In genomic region chr11:118604206-118604605, GRCm38 (mm10) we compare ENCODE assay signal across 19 mouse cellular contexts.
A peak's percentile ranks its signal among the peaks of the same experiment; 100 is the strongest.
DNase-seq lines count a peak whose midpoint lies in the region; ATAC-seq and TF ChIP-seq lines count a peak whose summit lies in the region.
"Had no signal": no experiment of that assay in that cellular context is flagged by ENCODE, and none has a peak within 500 bp of the region (broad histone marks: within the 10 kb centered on the region; RNA-seq: fewer than 3 reads in every experiment).

No protein-coding gene starts in this region.

- no peak overlapping the region for H3K4me3 ChIP-seq in hindbrain, embryonic 16.5 days (ENCODE audit: low read length)
- H3K4me3 ChIP-seq in hindbrain, embryonic 12.5 days: no peak overlapping the region
- H3K4me3 ChIP-seq in MEL (ENCODE audit: control insufficient read depth in 1 of 2, insufficient read depth in 1 of 2, low read depth in 2 of 2, low read length in 2 of 2): no peak overlapping the region
- H3K4me3 ChIP-seq in embryonic facial prominence, embryonic 10.5 days: no peak overlapping the region
- H3K4me3 ChIP-seq: forebrain, embryonic 15.5 days; layer of hippocampus, adult 2 months had no signal

- H3K79me2 ChIP-seq in MEL (ENCODE audit: control insufficient read depth, insufficient read depth, low read length, poor library complexity): no peaks in the 10 kb centered on the region

- H3K9me3 ChIP-seq in hindbrain, embryonic 16.5 days (ENCODE audit: control insufficient read depth, low read length): no peaks in the 10 kb centered on the region
- no peaks in the 10 kb centered on the region for H3K9me3 ChIP-seq in hindbrain, embryonic 12.5 days (replicated peaks)
- H3K9me3 ChIP-seq in MEL (replicated peaks; ENCODE audit: insufficient read depth, low read length): no peaks in the 10 kb centered on the region
- H3K9me3 ChIP-seq in embryonic facial prominence, embryonic 10.5 days: no peaks in the 10 kb centered on the region
- H3K9me3 ChIP-seq: forebrain, embryonic 15.5 days had no signal

- peak; percentile 80 for ATAC-seq in hindbrain, embryonic 16.5 days
- ATAC-seq in hindbrain, embryonic 12.5 days (ENCODE audit: low FRiP score): no peak
- no peak for ATAC-seq in monocyte, adult 5-6 weeks (replicated peaks; ENCODE audit: insufficient number of reproducible peaks, low FRiP score, low TSS enrichment, poor library complexity, severe bottlenecking)
- ATAC-seq: forebrain, embryonic 15.5 days had no signal

- no peak overlapping the region for H3K9ac ChIP-seq in hindbrain, embryonic 16.5 days (ENCODE audit: low read depth, low read length)
- H3K9ac ChIP-seq in hindbrain, embryonic 12.5 days: no peak overlapping the region
- no peak overlapping the region for H3K9ac ChIP-seq in MEL (ENCODE audit: control insufficient read depth, low read depth, low read length, poor library complexity, severe bottlenecking)
- H3K9ac ChIP-seq: forebrain, embryonic 15.5 days had no signal

- no peaks in the 10 kb centered on the region for H3K36me3 ChIP-seq in hindbrain, embryonic 16.5 days (ENCODE audit: control insufficient read depth, insufficient read depth, low read length)
- no peaks in the 10 kb centered on the region for H3K36me3 ChIP-seq in hindbrain, embryonic 12.5 days
- H3K36me3 ChIP-seq in MEL (ENCODE audit: control insufficient read depth in 1 of 2, insufficient read depth in 2 of 2, low read length in 2 of 2): no peaks in the 10 kb centered on the region
- H3K36me3 ChIP-seq in embryonic facial prominence, embryonic 10.5 days (replicated peaks): no peaks in the 10 kb centered on the region
- H3K36me3 ChIP-seq: forebrain, embryonic 15.5 days had no signal

- WGBS in hindbrain, embryonic 16.5 days: 54% methylated on average over 6 of the region's 6 CpGs
- WGBS in hindbrain, embryonic 12.5 days: 69% methylated on average over 6 of the region's 6 CpGs
- WGBS in embryonic facial prominence, embryonic 10.5 days: 70% methylated on average over 6 of the region's 6 CpGs

- TF ChIP-seq EP300 in MEL (IDR thresholded peaks at IDR 0.05; ENCODE audit: low read depth in 1 of 2, low read length in 2 of 2): 0 out of 4 replicates have a peak, but pooled peaks of 1 of the 2 experiments have one; percentile 10

- H3K4me1 ChIP-seq in hindbrain, embryonic 16.5 days (ENCODE audit: control insufficient read depth, insufficient read depth, low read depth, low read length): peaks cover 27% of the 10 kb centered on the region
- peaks cover 32% of the 10 kb centered on the region for H3K4me1 ChIP-seq in hindbrain, embryonic 12.5 days
- no peaks in the 10 kb centered on the region for H3K4me1 ChIP-seq in MEL (ENCODE audit: control insufficient read depth in 1 of 2, insufficient read depth in 2 of 2, low read length in 2 of 2)
- H3K4me1 ChIP-seq in embryonic facial prominence, embryonic 10.5 days: peaks cover 14% of the 10 kb centered on the region

- DNase-seq in MEL (ENCODE audit: low read depth, low spot score): peak; percentile 19
- peak; percentile 38 for DNase-seq in cerebellum, adult 11 months
- DNase-seq in cerebellum, postnatal 10 days: peak; percentile 76 to 90
- no peak for DNase-seq in embryonic facial prominence, embryonic 10.5 days (ENCODE audit: low spot score)
- DNase-seq in kidney, adult 8-10 months: no peak
- DNase-seq: adrenal gland, postnatal 25 days; kidney, adult 11 months; kidney, postnatal 10 days; layer of hippocampus, postnatal 36 days; liver; lung, postnatal 14 days; retina, postnatal 1 day; right cerebral cortex, postnatal 4 days; thymus, postnatal 25 days had no signal

- no peaks in the 10 kb centered on the region for H3K27me3 ChIP-seq in hindbrain, embryonic 16.5 days (replicated peaks; ENCODE audit: control insufficient read depth, insufficient read depth, low read length)
- peaks cover 8% of the 10 kb centered on the region for H3K27me3 ChIP-seq in hindbrain, embryonic 12.5 days
- H3K27me3 ChIP-seq in MEL (ENCODE audit: control insufficient read depth in 1 of 2, insufficient read depth in 2 of 2, low read length in 2 of 2): no peaks in the 10 kb centered on the region
- H3K27me3 ChIP-seq in embryonic facial prominence, embryonic 10.5 days (replicated peaks; ENCODE audit: low read depth, poor library complexity, severe bottlenecking): peaks cover 32% of the 10 kb centered on the region
- H3K27me3 ChIP-seq: forebrain, embryonic 15.5 days had no signal

- TF ChIP-seq POLR2A in MEL (IDR thresholded peaks at IDR 0.05; ENCODE audit: control insufficient read depth in 1 of 2, insufficient read depth in 1 of 2, low read depth in 1 of 2, low read length in 2 of 2, poor library complexity in 1 of 2): no peak

- no peak for TF ChIP-seq CTCF in MEL (IDR thresholded peaks at IDR 0.05 in 2 of 3, conservative IDR thresholded peaks at IDR 0.05 in 1 of 3; ENCODE audit: control insufficient read depth in 1 of 3, insufficient read depth in 1 of 3, low read depth in 2 of 3, low read length in 3 of 3, poor library complexity in 1 of 3, severe bottlenecking in 1 of 3)

- H3K4me2 ChIP-seq in hindbrain, embryonic 16.5 days (ENCODE audit: low read length): no peak overlapping the region
- no peak overlapping the region for H3K4me2 ChIP-seq in hindbrain, embryonic 12.5 days (replicated peaks)
- H3K4me2 ChIP-seq: forebrain, embryonic 15.5 days had no signal

- no peak overlapping the region; the same call in 1 of the 2 replicates for H3K27ac ChIP-seq in hindbrain, embryonic 16.5 days (ENCODE audit: low read depth, low read length)
- H3K27ac ChIP-seq in hindbrain, embryonic 12.5 days: no peak overlapping the region; the same call in 1 of the 2 replicates
- H3K27ac ChIP-seq in MEL (ENCODE audit: control insufficient read depth, low read depth, low read length): no peak overlapping the region
- H3K27ac ChIP-seq in embryonic facial prominence, embryonic 10.5 days (replicated peaks): no peak overlapping the region
- H3K27ac ChIP-seq: forebrain, embryonic 15.5 days; layer of hippocampus, adult 2 months had no signal

- no peak for TF ChIP-seq RAD21 in MEL (IDR thresholded peaks at IDR 0.05; ENCODE audit: low read depth, low read length)

TF ChIP-seq in MEL, 35 proteins besides CTCF, POLR2A, EP300 and RAD21:
- TF ChIP-seq TCF12 (IDR thresholded peaks at IDR 0.05; ENCODE audit: low read depth, low read length) (peak; percentile 60; the same call in 1 of the 2 replicates), MEF2A (IDR thresholded peaks at IDR 0.05; ENCODE audit: extremely low read depth, insufficient replicate concordance, low read depth, low read length, poor library complexity, severe bottlenecking) (no peak)

Comparison
In these comparisons a context has a peak if more than half of its experiments do, and no peak if none do; other contexts are left out.
1. DNase-seq: peak in MEL (single experiment), cerebellum, adult 11 months (single experiment) and cerebellum, postnatal 10 days (2 of 2); none in embryonic facial prominence, embryonic 10.5 days (single experiment) and kidney, adult 8-10 months (0 of 2).